Mouse (Mus musculus): Measurements from ENCODE around the gene Sdccag8. TPM values are rescaled to one million over a fixed set of nuclear protein-coding genes. Genes with fewer than 3 reads are reported as not detected.
A peak's percentile ranks its signal among the peaks of the same experiment; 100 is the strongest.

Sdccag8 gene
- total RNA-seq, 2 experiments from 2014 or later = 20.0 to 20.7 TPM

GRCm38 (mm10) chr1:177048773-177049172, 234.3 kb downstream of the Sdccag8 start:
- no peak for DNase-seq (ENCODE audit: low spot score in 2 of 2)
- no peak overlapping the region for H3K4me3 ChIP-seq
- no peak for TF ChIP-seq CTCF (conservative IDR thresholded peaks at IDR 0.05)

DNA sequence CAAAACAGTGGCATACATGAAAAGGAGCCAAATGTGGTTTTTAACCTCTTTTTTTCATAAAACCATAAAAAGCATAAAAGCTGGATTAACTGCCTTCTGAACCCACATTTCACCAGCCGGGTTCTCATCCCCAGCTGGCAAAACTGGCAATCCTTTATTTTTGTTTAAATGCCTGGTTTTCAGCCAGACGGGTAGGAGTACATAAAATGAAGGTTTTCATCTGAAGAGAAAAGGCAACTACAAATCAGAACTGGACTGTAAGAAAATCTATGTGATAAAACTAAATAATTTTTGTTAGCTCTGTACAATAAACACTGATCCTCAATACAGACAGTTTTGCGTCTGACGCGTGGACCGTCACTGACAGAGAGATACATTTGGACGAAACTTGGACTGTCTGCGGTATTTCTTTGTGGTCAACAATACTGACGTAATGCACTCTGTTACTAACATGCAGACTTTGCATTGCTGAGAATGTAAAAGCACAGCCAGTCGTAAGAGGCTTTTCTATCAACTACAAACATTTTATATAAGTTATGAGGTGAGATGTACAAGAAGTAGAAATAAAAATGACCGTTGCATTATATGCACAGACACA, 237.0 kb downstream of the Sdccag8 start:
- DNase-seq (ENCODE audit: low spot score in 2 of 2) = peak; percentile 62 to 69
- peak overlapping the region; percentile 90 for H3K27ac ChIP-seq
- peak overlapping the region; percentile 6; the same call in 1 of the 2 replicates for H3K4me3 ChIP-seq
- TF ChIP-seq CTCF (conservative IDR thresholded peaks at IDR 0.05) = no peak

More at GRCm38 (mm10) chr1:177048773-177049172, 234.3 kb downstream of the Sdccag8 start:
- H3K27ac ChIP-seq = peak overlapping the region; percentile 51; the same call in 1 of the 2 replicates

DNA sequence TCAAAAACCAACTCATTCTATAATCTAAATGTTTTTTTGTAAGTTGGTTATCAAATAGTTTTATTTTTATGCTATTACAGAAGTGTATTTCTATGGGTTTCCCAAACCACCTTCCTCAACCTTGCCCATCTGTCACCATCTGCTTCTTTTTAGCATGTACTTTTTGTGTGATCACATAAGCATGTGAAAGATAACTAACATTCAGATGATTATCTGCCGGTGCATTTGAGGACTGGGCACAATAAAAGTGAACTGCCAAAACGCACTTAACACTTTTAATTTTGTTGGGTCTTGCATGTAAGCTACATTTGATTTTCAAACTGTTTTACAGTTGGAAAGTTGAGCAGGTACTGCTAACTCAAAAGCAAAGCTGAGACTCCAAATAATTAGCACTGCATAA, 240.4 kb downstream of the Sdccag8 start:
- Histone ChIP-seq H3K4me3 (no peak overlapping the region), H3K27ac (peak overlapping the region; percentile 76)
- peak in 1 of 2 experiments; percentile 24 for DNase-seq (ENCODE audit: low spot score in 2 of 2)

GRCm38 (mm10) chr1:177061761-177062160, 247.3 kb downstream of the Sdccag8 start:
- Histone ChIP-seq H3K27ac (no peak overlapping the region), H3K4me3 (no peak overlapping the region)
- no peak for DNase-seq (ENCODE audit: low spot score in 2 of 2)
- no peak for TF ChIP-seq CTCF (conservative IDR thresholded peaks at IDR 0.05)

More for the DNA sequence above, 240.4 kb downstream of the Sdccag8 start:
- no peak for TF ChIP-seq CTCF (conservative IDR thresholded peaks at IDR 0.05)

DNA sequence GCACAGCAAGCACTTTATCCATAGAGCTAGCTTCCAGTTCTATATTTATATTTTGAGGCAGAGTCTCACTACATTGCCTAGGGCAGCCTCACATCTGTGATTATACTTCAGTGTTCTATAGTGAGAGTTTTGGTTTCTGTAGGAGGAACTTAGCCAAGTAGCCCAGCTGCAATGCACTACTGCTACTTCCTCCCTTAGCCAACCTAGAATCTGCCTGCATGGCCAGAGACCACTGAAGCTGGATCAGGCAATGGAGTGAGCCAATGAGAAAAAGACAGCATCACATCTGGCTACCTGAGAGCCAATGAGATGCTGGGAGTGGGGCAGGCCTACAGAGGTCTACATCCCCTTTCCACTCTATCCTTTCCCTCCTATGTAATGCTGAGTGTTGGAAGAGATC, 251.3 kb downstream of the Sdccag8 start:
- Histone ChIP-seq H3K4me3 (no peak overlapping the region), H3K27ac (0 out of 2 replicates have a peak overlapping the region, but pooled peaks have one; percentile 1)
- TF ChIP-seq CTCF (conservative IDR thresholded peaks at IDR 0.05) = no peak
- DNase-seq (ENCODE audit: low spot score in 2 of 2) = no peak

DNA sequence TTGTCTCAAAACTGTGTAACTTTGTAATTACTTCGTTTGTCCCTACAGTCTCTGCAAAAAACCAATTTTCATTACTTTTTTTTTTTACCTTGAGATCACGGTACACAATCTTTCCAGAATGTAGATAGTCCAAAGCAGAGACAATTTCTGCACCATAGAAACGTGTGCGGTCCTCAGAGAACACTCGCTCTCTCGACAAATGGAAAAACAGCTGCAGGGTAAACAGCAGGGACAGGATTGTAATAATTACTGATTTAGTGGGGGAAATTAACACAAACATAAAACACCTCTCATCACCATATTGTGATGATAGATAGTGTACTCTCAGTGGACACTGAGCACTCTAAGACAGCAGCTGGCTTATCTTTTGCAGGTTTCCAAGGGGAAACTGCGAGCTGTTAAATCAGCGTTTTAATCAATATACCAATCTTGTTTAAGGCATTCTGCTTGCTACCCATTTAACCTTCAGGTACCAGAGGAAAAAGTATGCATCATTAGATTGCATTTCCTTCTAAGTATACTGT, 252.7 kb downstream of the Sdccag8 start:
- no peak overlapping the region for H3K4me3 ChIP-seq
- H3K27ac ChIP-seq = no peak overlapping the region
- no peak for TF ChIP-seq CTCF (conservative IDR thresholded peaks at IDR 0.05)
- DNase-seq (ENCODE audit: low spot score in 2 of 2) = no peak

DNA sequence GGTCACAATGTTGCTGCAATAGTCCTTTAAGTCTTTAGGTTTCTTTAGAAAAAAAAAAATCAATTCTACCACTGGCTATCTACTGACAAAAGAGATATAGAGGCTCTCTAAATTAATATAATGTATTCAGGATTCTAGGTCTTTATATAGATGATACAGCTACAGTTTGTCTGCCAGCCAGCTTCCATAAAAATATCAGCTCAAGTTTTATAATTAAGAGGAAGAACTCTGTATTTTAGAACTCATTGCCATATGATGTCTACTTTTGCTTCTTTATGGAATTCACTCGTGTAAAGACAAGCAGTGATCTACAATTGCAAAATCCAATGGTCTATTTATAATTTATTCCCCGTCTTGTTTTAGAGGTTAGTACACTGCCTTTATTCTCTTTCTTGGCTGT, 254.7 kb downstream of the Sdccag8 start:
- Histone ChIP-seq H3K27ac (no peak overlapping the region), H3K4me3 (no peak overlapping the region)
- DNase-seq (ENCODE audit: low spot score in 2 of 2) = no peak
- no peak for TF ChIP-seq CTCF (conservative IDR thresholded peaks at IDR 0.05)

Small RNA genes lying within 50 kb of the gene (microRNA-seq; reads per million reads assigned to microRNA genes)
- gene Gm25993 = 0 reads per million in 2 experiments
- gene Mir350 = 182 to 210 reads per million in 2 experiments

Other genes starting within 250 kb of the Sdccag8 start
- gene Cep170, start 593 bp upstream of the Sdccag8 start, total RNA-seq (2021) = 10 to 100 TPM; 96.4 to 96.8 TPM

All from layer of hippocampus, adult 2 months (tissue).